8 mouse cellular contexts compared by ENCODE assay signal in the genomic region with DNA sequence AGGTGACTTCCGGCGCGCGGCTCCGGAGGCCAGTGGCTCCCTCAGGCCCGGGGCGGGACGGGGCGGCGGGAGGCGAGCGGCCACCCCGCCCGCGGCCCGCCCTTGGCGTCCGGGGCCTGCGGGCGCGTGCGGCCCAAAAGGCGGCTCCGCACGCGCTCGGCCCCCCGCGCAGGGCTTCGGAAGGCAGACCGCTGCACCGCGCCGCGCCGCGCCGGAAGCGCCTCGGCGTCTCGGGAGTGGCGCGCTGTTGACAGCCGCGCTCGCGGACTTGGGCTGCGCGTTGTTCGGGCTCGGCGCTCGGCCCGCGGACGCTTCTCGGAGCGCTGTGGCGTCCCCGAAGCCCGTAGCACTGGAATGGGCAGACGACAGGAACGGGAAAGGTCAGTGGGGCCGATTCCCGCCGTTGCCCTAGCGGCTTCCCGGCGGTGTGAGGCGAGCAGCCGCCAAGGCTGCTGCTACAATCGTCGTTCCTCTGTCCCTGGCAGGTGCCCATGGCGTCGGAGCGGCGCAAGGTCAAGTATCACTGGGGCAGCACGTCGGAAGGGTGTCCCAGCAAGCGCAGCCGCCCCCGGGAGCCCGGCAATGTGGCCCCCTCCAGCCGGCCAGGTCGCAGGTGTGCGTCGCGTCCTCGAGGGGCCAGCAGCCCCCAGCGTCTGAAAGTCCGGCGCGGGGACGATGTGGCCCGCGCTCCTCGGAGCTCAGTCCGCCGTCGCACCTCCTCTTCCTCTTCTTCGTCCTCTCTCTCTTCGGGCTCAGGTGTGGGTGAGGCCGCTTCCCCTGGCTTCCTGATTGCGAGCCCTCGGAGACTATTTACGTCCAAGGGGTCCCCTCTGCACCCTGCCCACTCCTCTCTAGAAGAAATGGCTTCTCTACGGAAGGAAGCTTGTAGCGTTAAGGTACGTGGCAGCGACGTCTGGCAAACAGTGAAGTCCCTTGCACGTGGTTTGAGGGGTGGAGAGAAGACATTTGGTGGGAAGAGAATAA. TPM values are rescaled to one million over a fixed set of nuclear protein-coding genes. Genes with fewer than 3 reads are reported as not detected.
DNase-seq lines count a peak whose midpoint lies in the region; ATAC-seq and TF ChIP-seq lines count a peak whose summit lies in the region.

No protein-coding gene starts in this region.

- peaks cover 17% of the 10 kb centered on the region for H3K36me3 ChIP-seq in forebrain, embryonic 15.5 days
- H3K36me3 ChIP-seq in liver, postnatal 0 days (replicated peaks; ENCODE audit: insufficient read depth, low read length) = peaks cover 32% of the 10 kb centered on the region

- H3K4me1 ChIP-seq in lung, adult 2 months (ENCODE audit: control insufficient read depth, insufficient read depth, low read length) = peaks cover 7% of the 10 kb centered on the region; the same call in 1 of the 2 replicates
- H3K4me1 ChIP-seq in bone marrow macrophage, adult 2 months (ENCODE audit: control insufficient read depth, insufficient read depth, low read length) = peaks cover 46% of the 10 kb centered on the region
- H3K4me1 ChIP-seq in forebrain, embryonic 15.5 days = peaks cover 25% of the 10 kb centered on the region
- H3K4me1 ChIP-seq in liver, postnatal 0 days (ENCODE audit: insufficient read depth) = peaks cover 41% of the 10 kb centered on the region

- no peak for TF ChIP-seq CTCF in lung, adult 2 months (IDR thresholded peaks at IDR 0.05; ENCODE audit: insufficient read depth, low read length)
- no peak for TF ChIP-seq CTCF in bone marrow macrophage, adult 2 months (IDR thresholded peaks at IDR 0.05; ENCODE audit: low read depth, low read length)
- no peak for TF ChIP-seq CTCF in liver, postnatal 0 days (IDR thresholded peaks at IDR 0.05; ENCODE audit: low read depth)

- H3K27ac ChIP-seq in bone marrow macrophage, adult 2 months (ENCODE audit: insufficient read depth, low read depth, low read length) = peak overlapping the region; percentile 58
- H3K27ac ChIP-seq in forebrain, embryonic 15.5 days (replicated peaks) = peak overlapping the region; percentile 90
- H3K27ac ChIP-seq in liver, postnatal 0 days (ENCODE audit: low read depth) = peak overlapping the region; percentile 99

- 0 out of 2 replicates have a peak, but pooled peaks have one; percentile 6 for TF ChIP-seq POLR2A in lung, adult 2 months (IDR thresholded peaks at IDR 0.05; ENCODE audit: borderline replicate concordance, extremely low read depth, low read depth, low read length)
- TF ChIP-seq POLR2A in bone marrow macrophage, adult 2 months (IDR thresholded peaks at IDR 0.05; ENCODE audit: borderline replicate concordance, low read depth, low read length) = no peak

- H3K4me2 ChIP-seq in forebrain, embryonic 15.5 days (replicated peaks) = peak overlapping the region; percentile 98
- peak overlapping the region; percentile 98 for H3K4me2 ChIP-seq in liver, postnatal 0 days (ENCODE audit: low read depth, low read length)

- H3K4me3 ChIP-seq in lung, adult 2 months (replicated peaks; ENCODE audit: extremely low read depth, low read depth, low read length) = peak overlapping the region; percentile 78
- peak overlapping the region; percentile 72 for H3K4me3 ChIP-seq in bone marrow macrophage, adult 2 months (ENCODE audit: insufficient read depth, low read length)
- peak overlapping the region; percentile 94 for H3K4me3 ChIP-seq in forebrain, embryonic 15.5 days
- peak overlapping the region; percentile 81 for H3K4me3 ChIP-seq in liver, postnatal 0 days (ENCODE audit: low read depth, low read length)

- peak overlapping the region; percentile 80 for H3K9ac ChIP-seq in forebrain, embryonic 15.5 days (replicated peaks)
- H3K9ac ChIP-seq in liver, postnatal 0 days (replicated peaks) = peak overlapping the region; percentile 85

- TF ChIP-seq EP300 in liver, postnatal 0 days (IDR thresholded peaks at IDR 0.05; ENCODE audit: low read depth) = no peak

- peak; percentile 51 for DNase-seq in lung, adult 2 months
- no peak for DNase-seq in lung, postnatal 36 days
- DNase-seq in induced T-regulatory cell, adult 2 months (ENCODE audit: low read depth) = peak; percentile 70
- DNase-seq in liver, postnatal 0 days = no peak
- peak; percentile 12 for DNase-seq in retina, embryonic 14.5 days (ENCODE audit: low spot score)
- no peak for DNase-seq in left cerebral cortex, adult 11 months (ENCODE audit: low spot score)

- H3K9me3 ChIP-seq in forebrain, embryonic 15.5 days = no peaks in the 10 kb centered on the region
- no peaks in the 10 kb centered on the region for H3K9me3 ChIP-seq in liver, postnatal 0 days (ENCODE audit: low read length)

- H3K27me3 ChIP-seq in forebrain, embryonic 15.5 days = no peaks in the 10 kb centered on the region
- no peaks in the 10 kb centered on the region for H3K27me3 ChIP-seq in liver, postnatal 0 days (ENCODE audit: insufficient read depth, low read length)

- under 1% methylated on average over 99 of the region's 113 CpGs for WGBS in lung, adult 2 months
- WGBS in forebrain, embryonic 15.5 days = under 1% methylated on average over 102 of the region's 113 CpGs
- 3% methylated on average over 75 of the region's 113 CpGs for WGBS in liver, postnatal 0 days (ENCODE audit: insufficient replicate concordance)

- no peak; the same call in 1 of the 2 replicates for ATAC-seq in forebrain, embryonic 15.5 days (replicated peaks)
- ATAC-seq in liver, postnatal 0 days = peak; percentile 55

RNA-seq across cellular contexts. Expression of a gene that starts 0.7 kb away (rescaled TPM):
- 21.0 and 24.5 TPM in 2 replicates for polyA plus RNA-seq in lung, adult 2 months (2012; rRNA removed)
- 27.9 and 32.1 TPM in 2 replicates for polyA plus RNA-seq in bone marrow macrophage, adult 2 months (2012; ENCODE audit: insufficient read depth, insufficient read length, missing spikeins)
- 0.78 and 1.3 TPM in 2 replicates for polyA plus RNA-seq in forebrain, embryonic 15.5 days (2015; fragmentation: Nextera tagmentation; extraction: Ambion mirVana)
- polyA plus RNA-seq in liver, postnatal 0 days (2015; fragmentation: Nextera tagmentation; extraction: Ambion mirVana) = 0.62 and 0.83 TPM in 2 replicates

RNA-seq across cellular contexts. Expression of a gene that starts 22.2 kb away (rescaled TPM):
- polyA plus RNA-seq in lung, adult 2 months (2012; rRNA removed) = 1.8 and 2.0 TPM in 2 replicates
- polyA plus RNA-seq in bone marrow macrophage, adult 2 months (2012; ENCODE audit: insufficient read depth, insufficient read length, missing spikeins) = not detected in 2 replicates
- polyA plus RNA-seq in forebrain, embryonic 15.5 days (2015; fragmentation: Nextera tagmentation; extraction: Ambion mirVana) = 0.41 and 0.59 TPM in 2 replicates
- polyA plus RNA-seq in liver, postnatal 0 days (2015; fragmentation: Nextera tagmentation; extraction: Ambion mirVana) = 0.70 TPM in 1 of 2 replicates, not detected in the other

RNA-seq across cellular contexts. Expression of a gene that starts 43.0 kb away (rescaled TPM):
- polyA plus RNA-seq in lung, adult 2 months (2012; rRNA removed) = 98.2 and 115 TPM in 2 replicates
- 52.3 and 59.9 TPM in 2 replicates for polyA plus RNA-seq in bone marrow macrophage, adult 2 months (2012; ENCODE audit: insufficient read depth, insufficient read length, missing spikeins)
- 239 and 245 TPM in 2 replicates for polyA plus RNA-seq in forebrain, embryonic 15.5 days (2015; fragmentation: Nextera tagmentation; extraction: Ambion mirVana)
- polyA plus RNA-seq in liver, postnatal 0 days (2015; fragmentation: Nextera tagmentation; extraction: Ambion mirVana) = 102 and 110 TPM in 2 replicates

RNA-seq across cellular contexts. Expression of a gene that starts 59.2 kb away (rescaled TPM):
- 48.8 and 53.8 TPM in 2 replicates for polyA plus RNA-seq in lung, adult 2 months (2012; rRNA removed)
- 54.3 and 57.5 TPM in 2 replicates for polyA plus RNA-seq in bone marrow macrophage, adult 2 months (2012; ENCODE audit: insufficient read depth, insufficient read length, missing spikeins)
- polyA plus RNA-seq in forebrain, embryonic 15.5 days (2015; fragmentation: Nextera tagmentation; extraction: Ambion mirVana) = 1.3 and 1.5 TPM in 2 replicates
- polyA plus RNA-seq in liver, postnatal 0 days (2015; fragmentation: Nextera tagmentation; extraction: Ambion mirVana) = 9.2 and 10.8 TPM in 2 replicates

Comparison
In these comparisons a context has a peak if more than half of its experiments do, and no peak if none do; other contexts are left out.
1. DNase-seq: peak in lung, adult 2 months (single experiment), induced T-regulatory cell, adult 2 months (single experiment) and retina, embryonic 14.5 days (single experiment); none in lung, postnatal 36 days (single experiment), liver, postnatal 0 days (single experiment) and left cerebral cortex, adult 11 months (single experiment).
2. Peak in every context shown above with its lines, with median percentiles within 50 percentile points of each other: H3K4me3 ChIP-seq and H3K27ac ChIP-seq.